Mouse (Mus musculus) cortical plate, adult 2 months (tissue): Measurements from ENCODE around the gene Relch.

Experiments
- CTCF ChIP-seq: fragments of 200-500 bp; IDR thresholded peaks from 2 replicates; pipeline ENCODE4 v1.5.1; 2011; ENCODE audit warnings: mild to moderate bottlenecking, control low read depth, low read length; ENCODE audit not compliant: insufficient read depth; ENCODE audit errors: extremely low read depth
- POLR2A ChIP-seq: fragments of 200-500 bp; IDR thresholded peaks from 2 replicates; pipeline ENCODE4 v1.6.1; 2011; ENCODE audit warnings: mild to moderate bottlenecking, low read length, control low read depth; ENCODE audit not compliant: insufficient read depth; ENCODE audit errors: extremely low read depth

DNA sequence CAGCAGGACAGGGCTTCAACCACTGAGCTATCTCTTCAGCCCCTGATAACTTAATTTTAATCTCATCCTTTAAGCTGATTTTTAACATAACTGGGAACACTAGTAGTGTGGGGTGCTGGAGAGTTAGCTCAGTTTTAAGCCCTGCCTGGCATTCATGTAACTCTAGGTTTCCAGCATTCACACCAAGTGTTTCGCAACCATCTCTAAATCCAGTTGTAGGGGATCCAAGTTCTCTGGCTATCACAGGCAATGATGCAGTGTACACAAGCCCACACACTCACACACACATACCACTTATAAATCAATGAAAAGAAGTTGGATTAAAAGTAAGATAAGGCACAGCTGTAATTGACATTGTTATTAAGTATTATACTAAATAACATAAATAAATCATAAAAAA, 54.7 kb downstream of the Relch start:
- TF ChIP-seq CTCF, result no peak
- no peak for TF ChIP-seq POLR2A
